In the genomic region with DNA sequence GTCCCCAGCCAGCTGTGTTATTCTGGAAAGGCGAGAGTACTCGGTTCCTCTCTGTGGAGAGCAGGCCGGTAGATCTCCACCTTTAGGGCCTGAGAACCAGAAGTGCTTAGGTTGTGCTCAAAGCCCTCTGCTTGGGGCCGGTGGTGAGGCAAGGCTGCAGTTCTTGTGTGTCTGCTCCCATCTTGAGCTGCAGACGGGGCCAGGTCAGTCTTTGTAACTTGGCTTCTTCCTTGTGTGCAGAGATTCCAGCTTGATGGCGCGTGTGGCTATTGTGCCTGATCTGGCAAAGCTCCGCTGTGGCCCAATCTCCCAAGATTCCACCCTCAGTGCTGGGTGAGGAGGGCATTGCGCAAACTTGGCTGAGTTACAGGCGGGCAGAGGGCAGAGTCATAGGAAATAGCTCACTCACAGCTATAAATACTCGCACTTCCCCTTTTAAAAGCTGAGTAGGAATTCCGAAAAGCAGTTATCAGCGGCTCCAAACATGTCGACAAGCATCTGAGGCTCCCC, we compare ENCODE assay signal across 8 mouse cellular contexts. TPM values are rescaled to one million over a fixed set of nuclear protein-coding genes. Genes with fewer than 3 reads are reported as not detected.
A peak's percentile ranks its signal among the peaks of the same experiment; 100 is the strongest.
DNase-seq lines count a peak whose midpoint lies in the region; ATAC-seq and TF ChIP-seq lines count a peak whose summit lies in the region.

No protein-coding gene starts in this region.

- H3K27me3 ChIP-seq in E14TG2a.4 (ENCODE audit: insufficient read depth, low read length): peaks cover 46% of the 10 kb centered on the region
- H3K27me3 ChIP-seq in intestine, postnatal 0 days (replicated peaks; ENCODE audit: control insufficient read depth, insufficient read depth, low read length): no peaks in the 10 kb centered on the region
- no peaks in the 10 kb centered on the region for H3K27me3 ChIP-seq in lung, embryonic 15.5 days
- H3K27me3 ChIP-seq in stomach, embryonic 15.5 days (replicated peaks): no peaks in the 10 kb centered on the region; the same call in 1 of the 2 replicates
- H3K27me3 ChIP-seq in midbrain, embryonic 14.5 days (ENCODE audit: control insufficient read depth, insufficient read depth, low read length): no peaks in the 10 kb centered on the region

- no peaks in the 10 kb centered on the region for H3K9me3 ChIP-seq in E14TG2a.4 (ENCODE audit: low read length)
- H3K9me3 ChIP-seq in intestine, postnatal 0 days (ENCODE audit: control insufficient read depth): no peaks in the 10 kb centered on the region
- H3K9me3 ChIP-seq in lung, embryonic 15.5 days: no peaks in the 10 kb centered on the region
- no peaks in the 10 kb centered on the region for H3K9me3 ChIP-seq in stomach, embryonic 15.5 days
- H3K9me3 ChIP-seq in midbrain, embryonic 14.5 days (ENCODE audit: control insufficient read depth, low read length): no peaks in the 10 kb centered on the region

- peak overlapping the region; percentile 43 for H3K4me2 ChIP-seq in intestine, postnatal 0 days (replicated peaks; ENCODE audit: low read depth)
- peak overlapping the region; percentile 35 for H3K4me2 ChIP-seq in lung, embryonic 15.5 days
- peak overlapping the region; percentile 17; the same call in 1 of the 2 replicates for H3K4me2 ChIP-seq in stomach, embryonic 15.5 days
- H3K4me2 ChIP-seq in midbrain, embryonic 14.5 days (ENCODE audit: low read length): no peak overlapping the region

- peak overlapping the region; percentile 15; the same call in 1 of the 2 replicates for H3K27ac ChIP-seq in intestine, postnatal 0 days (ENCODE audit: low read depth, low read length)
- peak overlapping the region; percentile 62 for H3K27ac ChIP-seq in lung, embryonic 15.5 days
- H3K27ac ChIP-seq in stomach, embryonic 15.5 days: 0 out of 2 replicates have a peak overlapping the region, but pooled peaks have one; percentile 21
- H3K27ac ChIP-seq in midbrain, embryonic 14.5 days (replicated peaks; ENCODE audit: low read depth, low read length): no peak overlapping the region

- no peaks in the 10 kb centered on the region for H3K36me3 ChIP-seq in E14TG2a.4 (ENCODE audit: insufficient read depth, low read length)
- no peaks in the 10 kb centered on the region for H3K36me3 ChIP-seq in intestine, postnatal 0 days (ENCODE audit: control insufficient read depth, insufficient read depth)
- H3K36me3 ChIP-seq in lung, embryonic 15.5 days: no peaks in the 10 kb centered on the region
- no peaks in the 10 kb centered on the region for H3K36me3 ChIP-seq in stomach, embryonic 15.5 days
- H3K36me3 ChIP-seq in midbrain, embryonic 14.5 days (ENCODE audit: control insufficient read depth, insufficient read depth, low read length): no peaks in the 10 kb centered on the region

- H3K4me3 ChIP-seq in E14TG2a.4 (replicated peaks; ENCODE audit: low read length): peak overlapping the region; percentile 62
- H3K4me3 ChIP-seq in intestine, postnatal 0 days (ENCODE audit: low read depth, low read length): no peak overlapping the region
- H3K4me3 ChIP-seq in lung, embryonic 15.5 days: no peak overlapping the region
- no peak overlapping the region for H3K4me3 ChIP-seq in stomach, embryonic 15.5 days (replicated peaks)
- H3K4me3 ChIP-seq in midbrain, embryonic 14.5 days (replicated peaks; ENCODE audit: low read depth, low read length): no peak overlapping the region

- ATAC-seq in intestine, postnatal 0 days: peak; percentile 90
- ATAC-seq in lung, embryonic 15.5 days (ENCODE audit: borderline replicate concordance, extremely low read depth, low FRiP score, low TSS enrichment): peak; percentile 82
- ATAC-seq in stomach, embryonic 15.5 days (ENCODE audit: insufficient read depth, low FRiP score, low read depth): no peak; the same call in 1 of the 2 replicates
- no peak for ATAC-seq in midbrain, embryonic 14.5 days (ENCODE audit: low FRiP score, low TSS enrichment)

- 35% methylated on average over 14 of the region's 14 CpGs for WGBS in intestine, postnatal 0 days
- 24% methylated on average over 14 of the region's 14 CpGs for WGBS in lung, embryonic 15.5 days
- 57% methylated on average over 14 of the region's 14 CpGs for WGBS in stomach, embryonic 15.5 days
- WGBS in midbrain, embryonic 14.5 days: 79% methylated on average over 14 of the region's 14 CpGs

- no peak overlapping the region for H3K9ac ChIP-seq in intestine, postnatal 0 days (ENCODE audit: low read depth, low read length)
- H3K9ac ChIP-seq in lung, embryonic 15.5 days: no peak overlapping the region
- no peak overlapping the region for H3K9ac ChIP-seq in stomach, embryonic 15.5 days
- H3K9ac ChIP-seq in midbrain, embryonic 14.5 days (replicated peaks; ENCODE audit: low read length): no peak overlapping the region

- H3K4me1 ChIP-seq in E14TG2a.4 (replicated peaks; ENCODE audit: low read depth, low read length): peaks cover 23% of the 10 kb centered on the region
- no peaks in the 10 kb centered on the region; the same call in 1 of the 2 replicates for H3K4me1 ChIP-seq in intestine, postnatal 0 days (replicated peaks; ENCODE audit: control insufficient read depth, insufficient read depth, low read length)
- peaks cover 19% of the 10 kb centered on the region for H3K4me1 ChIP-seq in lung, embryonic 15.5 days
- H3K4me1 ChIP-seq in stomach, embryonic 15.5 days: no peaks in the 10 kb centered on the region
- no peaks in the 10 kb centered on the region for H3K4me1 ChIP-seq in midbrain, embryonic 14.5 days (ENCODE audit: control insufficient read depth, insufficient read depth, low read length)

- no peak for TF ChIP-seq CTCF in E14TG2a.4 (conservative IDR thresholded peaks at IDR 0.05; ENCODE audit: low read length)
- no peak for TF ChIP-seq CTCF in intestine, postnatal 0 days (IDR thresholded peaks at IDR 0.05; ENCODE audit: low read depth)

- DNase-seq in 3134 (ENCODE audit: extremely low read depth, insufficient read length, low spot score): peak; percentile 78
- DNase-seq in gastrocnemius, adult 8-10 months (ENCODE audit: low spot score in 2 of 2): peak; percentile 68 to 76
- no peak for DNase-seq in neural tube, embryonic 10.5 days (ENCODE audit: extremely low spot score, low spot score)
- no peak for DNase-seq in midbrain, embryonic 14.5 days

RNA-seq across cellular contexts. Expression of a gene that starts 9.4 kb away (rescaled TPM):
- under 1 TPM in 1 of 4 experiments, not detected in 3; 0.07 TPM for total RNA-seq in gastrocnemius, adult 8-10 months (2022)
- 0.92 and 1.2 TPM in 2 replicates for polyA plus RNA-seq in intestine, postnatal 0 days (2015; fragmentation: Nextera tagmentation; extraction: Ambion mirVana)
- polyA plus RNA-seq in lung, embryonic 15.5 days (2015; fragmentation: Nextera tagmentation; extraction: Ambion mirVana): 0.14 and 0.23 TPM in 2 replicates
- polyA plus RNA-seq in stomach, embryonic 15.5 days (2015; fragmentation: Nextera tagmentation; extraction: Ambion mirVana): 0.35 and 0.53 TPM in 2 replicates
- polyA plus RNA-seq in midbrain, embryonic 14.5 days (2014; fragmentation: Nextera tagmentation; extraction: Ambion mirVana): 0.13 TPM in 2 replicates

RNA-seq across cellular contexts. Expression of a gene that starts 48.9 kb away (rescaled TPM):
- 10 to 100 TPM in 2 of 4 experiments, 1 to 10 TPM in 2; 7.9 to 10.6 (median 9.8) TPM for total RNA-seq in gastrocnemius, adult 8-10 months (2022)
- 17.1 and 19.7 TPM in 2 replicates for polyA plus RNA-seq in intestine, postnatal 0 days (2015; fragmentation: Nextera tagmentation; extraction: Ambion mirVana)
- 37.5 and 39.0 TPM in 2 replicates for polyA plus RNA-seq in lung, embryonic 15.5 days (2015; fragmentation: Nextera tagmentation; extraction: Ambion mirVana)
- 37.7 and 37.9 TPM in 2 replicates for polyA plus RNA-seq in stomach, embryonic 15.5 days (2015; fragmentation: Nextera tagmentation; extraction: Ambion mirVana)
- 51.9 and 54.7 TPM in 2 replicates for polyA plus RNA-seq in midbrain, embryonic 14.5 days (2014; fragmentation: Nextera tagmentation; extraction: Ambion mirVana)

RNA-seq across cellular contexts. Expression of a gene that starts 49.0 kb away (rescaled TPM):
- total RNA-seq in gastrocnemius, adult 8-10 months (2022): 100 to 1,000 TPM; 102 to 111 (median 105) TPM
- polyA plus RNA-seq in intestine, postnatal 0 days (2015; fragmentation: Nextera tagmentation; extraction: Ambion mirVana): 91.9 and 92.8 TPM in 2 replicates
- polyA plus RNA-seq in lung, embryonic 15.5 days (2015; fragmentation: Nextera tagmentation; extraction: Ambion mirVana): 87.7 and 88.8 TPM in 2 replicates
- polyA plus RNA-seq in stomach, embryonic 15.5 days (2015; fragmentation: Nextera tagmentation; extraction: Ambion mirVana): 83.4 and 85.6 TPM in 2 replicates
- 39.4 and 48.1 TPM in 2 replicates for polyA plus RNA-seq in midbrain, embryonic 14.5 days (2014; fragmentation: Nextera tagmentation; extraction: Ambion mirVana)

Comparison
In these comparisons a context has a peak if more than half of its experiments do, and no peak if none do; other contexts are left out.
1. DNase-seq: peak in 3134 (single experiment) and gastrocnemius, adult 8-10 months (2 of 2); none in neural tube, embryonic 10.5 days (single experiment) and midbrain, embryonic 14.5 days (single experiment).
2. ATAC-seq: peak in intestine, postnatal 0 days (single experiment) and lung, embryonic 15.5 days (single experiment); none in stomach, embryonic 15.5 days (single experiment) and midbrain, embryonic 14.5 days (single experiment).